Mouse (Mus musculus) neural tube, embryonic 11.5 days (tissue): ENCODE measurements around the gene Usp30. TPM values are rescaled to one million over a fixed set of nuclear protein-coding genes. Genes with fewer than 3 reads are reported as not detected.

Source experiments
- ATAC-seq: fragments of 200-750 bp; cut with Nextera tagmentation; 2 replicates; pipeline ENCODE4 v1.8.0; 2017; ENCODE audit warnings: moderate number of reproducible peaks, mild to moderate bottlenecking, moderate TSS enrichment, moderate library complexity; ENCODE audit not compliant: insufficient read depth, low FRiP score, low TSS enrichment
- DNase-seq: peaks from one replicate; pipeline ENCODE4 v3.0.0-alpha.2; 2015; ENCODE audit warnings: low spot score
- H3K27ac ChIP-seq: fragments of 300-500 bp; sonication (generic); 2 replicates; pipeline ENCODE4 v1.5.1; 2014; ENCODE audit warnings: low read depth, mild to moderate bottlenecking, low read length
- H3K27me3 ChIP-seq: fragments of 300-500 bp; sonication (generic); 2 replicates; pipeline ENCODE4 v1.6.1; 2014; ENCODE audit warnings: mild to moderate bottlenecking, low read length, mixed read lengths; ENCODE audit not compliant: control insufficient read depth, insufficient read depth
- H3K36me3 ChIP-seq: fragments of 300-500 bp; sonication (generic); 2 replicates; pipeline ENCODE4 v1.6.1; 2014; ENCODE audit warnings: mild to moderate bottlenecking, low read length, moderate library complexity, mixed read lengths; ENCODE audit not compliant: control insufficient read depth, insufficient read depth
- H3K4me1 ChIP-seq: fragments of 300-500 bp; sonication (generic); 2 replicates; pipeline ENCODE4 v1.6.1; 2014; ENCODE audit warnings: low read length, mixed read lengths; ENCODE audit not compliant: control insufficient read depth, insufficient read depth
- H3K4me2 ChIP-seq: fragments of 300-500 bp; sonication (generic); 2 replicates; pipeline ENCODE4 v1.6.1; 2014; ENCODE audit warnings: low read depth, mild to moderate bottlenecking, moderate library complexity
- H3K4me3 ChIP-seq: fragments of 300-500 bp; sonication (generic); 2 replicates; pipeline ENCODE4 v1.5.1; 2014; ENCODE audit warnings: low read depth, low read length
- H3K9ac ChIP-seq: fragments of 300-500 bp; sonication (generic); 2 replicates; pipeline ENCODE4 v1.6.1; 2014; ENCODE audit warnings: mild to moderate bottlenecking, low read length
- H3K9me3 ChIP-seq: fragments of 300-500 bp; sonication (generic); 2 replicates; pipeline ENCODE4 v1.6.1; 2016; ENCODE audit warnings: low read length; ENCODE audit not compliant: control insufficient read depth
- WGBS: fragments of 180-500 bp; shearing (Covaris S2); extraction: QIAGEN DNeasy Blood & Tissue Kit; methylation state at CpG from one replicate; pipeline ENCODE4 v1.1.7; 2014; 5-methylcytosine and 5-hydroxymethylcytosine counted together
- polyA plus RNA-seq: library from polyadenylated mRNA; unstranded; fragments of >200 nt; fragmentation: Nextera tagmentation; extraction: Ambion mirVana; gene quantifications from 2 replicates; pipeline ENCODE4 v1.2.1, GENCODE M21; 2014

Usp30 gene
- polyA plus RNA-seq, 1 experiment from 2014 or later, result 14.5 TPM

- no peaks in the 10 kb centered on the region for H3K4me1 ChIP-seq
- no peak overlapping the region for H3K4me2 ChIP-seq
- no peak for ATAC-seq
- whole genome bisulfite sequencing, result 30% methylated on average over 9 of the region's 9 CpGs
- no peaks in the 10 kb centered on the region for H3K36me3 ChIP-seq
- DNase-seq, result peak; percentile 73
- no peak overlapping the region for H3K9ac ChIP-seq
- no peaks in the 10 kb centered on the region for H3K9me3 ChIP-seq
- no peak overlapping the region for H3K4me3 ChIP-seq
- H3K27ac ChIP-seq, result no peak overlapping the region
- no peaks in the 10 kb centered on the region for H3K27me3 ChIP-seq
Measured at GRCm38 (mm10) chr5:114052246-114052761, 13.0 kb upstream of the Usp30 start.

GRCm38 (mm10) chr5:114057129-114057731 is 8.0 kb upstream of the Usp30 start:
- DNase-seq (no peak), ATAC-seq (no peak)
- WGBS, result 83% methylated on average over 9 of the region's 9 CpGs
- Histone ChIP-seq H3K27me3 (no peaks in the 10 kb centered on the region), H3K4me1 (no peaks in the 10 kb centered on the region), H3K9ac (no peak overlapping the region), H3K4me3 (no peak overlapping the region), H3K4me2 (no peak overlapping the region), H3K9me3 (no peaks in the 10 kb centered on the region), H3K36me3 (no peaks in the 10 kb centered on the region), H3K27ac (no peak overlapping the region)

- no peak overlapping the region for H3K27ac ChIP-seq
- no peak overlapping the region for H3K9ac ChIP-seq
- no peaks in the 10 kb centered on the region for H3K9me3 ChIP-seq
- H3K4me3 ChIP-seq, result no peak overlapping the region
- no peaks in the 10 kb centered on the region for H3K27me3 ChIP-seq
- no peaks in the 10 kb centered on the region for H3K36me3 ChIP-seq
- H3K4me1 ChIP-seq, result no peaks in the 10 kb centered on the region
- 51% methylated on average over 7 of the region's 7 CpGs for WGBS
- ATAC-seq (no peak), DNase-seq (no peak)
- no peak overlapping the region for H3K4me2 ChIP-seq
Measured at GRCm38 (mm10) chr5:114061675-114062074, 3.6 kb upstream of the Usp30 start.

- no peak for DNase-seq
- Histone ChIP-seq H3K36me3 (no peaks in the 10 kb centered on the region), H3K4me3 (no peak overlapping the region), H3K27me3 (no peaks in the 10 kb centered on the region), H3K9ac (no peak overlapping the region), H3K4me1 (no peaks in the 10 kb centered on the region), H3K9me3 (no peaks in the 10 kb centered on the region), H3K4me2 (no peak overlapping the region), H3K27ac (no peak overlapping the region)
- ATAC-seq, result no peak
- 75% methylated on average over 4 of the region's 4 CpGs for WGBS
Measured at GRCm38 (mm10) chr5:114063958-114064357, 1.3 kb upstream of the Usp30 start.

- no peak for ATAC-seq
- H3K27ac ChIP-seq, result no peak overlapping the region
Measured at GRCm38 (mm10) chr5:114066601-114067000, 1.3 kb downstream of the Usp30 start.

GRCm38 (mm10) chr5:114067543-114067942 is 2.3 kb downstream of the Usp30 start:
- no peak overlapping the region for H3K4me3 ChIP-seq
- DNase-seq (no peak), ATAC-seq (no peak)
- 81% methylated on average over 9 of the region's 9 CpGs for WGBS
- H3K27ac ChIP-seq, result no peak overlapping the region
- H3K27me3 ChIP-seq, result no peaks in the 10 kb centered on the region
- no peak overlapping the region for H3K9ac ChIP-seq
- H3K36me3 ChIP-seq, result no peaks in the 10 kb centered on the region
- H3K4me2 ChIP-seq, result no peak overlapping the region
- H3K4me1 ChIP-seq, result peaks cover 6% of the 10 kb centered on the region; the same call in 1 of the 2 replicates
- no peaks in the 10 kb centered on the region for H3K9me3 ChIP-seq

More at GRCm38 (mm10) chr5:114066601-114067000, 1.3 kb downstream of the Usp30 start:
- Histone ChIP-seq H3K9ac (no peak overlapping the region), H3K4me2 (no peak overlapping the region), H3K4me3 (no peak overlapping the region), H3K9me3 (no peaks in the 10 kb centered on the region), H3K36me3 (no peaks in the 10 kb centered on the region), H3K4me1 (no peaks in the 10 kb centered on the region), H3K27me3 (no peaks in the 10 kb centered on the region)
- 49% methylated on average over 6 of the region's 6 CpGs for WGBS
- no peak for DNase-seq

GRCm38 (mm10) chr5:114067982-114068381 is 2.7 kb downstream of the Usp30 start:
- Histone ChIP-seq H3K4me3 (no peak overlapping the region), H3K4me2 (no peak overlapping the region), H3K9ac (no peak overlapping the region), H3K27me3 (no peaks in the 10 kb centered on the region), H3K36me3 (no peaks in the 10 kb centered on the region), H3K4me1 (peaks cover 6% of the 10 kb centered on the region; the same call in 1 of the 2 replicates), H3K27ac (no peak overlapping the region), H3K9me3 (no peaks in the 10 kb centered on the region)
- 80% methylated on average over 9 of the region's 9 CpGs for WGBS
- ATAC-seq, result no peak
- no peak for DNase-seq

- H3K27ac ChIP-seq, result no peak overlapping the region
- H3K4me3 ChIP-seq, result no peak overlapping the region
- 94% methylated on average over 4 of the region's 4 CpGs for WGBS
- no peaks in the 10 kb centered on the region for H3K36me3 ChIP-seq
- ATAC-seq (no peak), DNase-seq (no peak)
- H3K9ac ChIP-seq, result no peak overlapping the region
- no peaks in the 10 kb centered on the region for H3K27me3 ChIP-seq
- H3K4me1 ChIP-seq, result peaks cover 6% of the 10 kb centered on the region; the same call in 1 of the 2 replicates
- no peaks in the 10 kb centered on the region for H3K9me3 ChIP-seq
- H3K4me2 ChIP-seq, result no peak overlapping the region
Measured at GRCm38 (mm10) chr5:114070858-114071257, 5.6 kb downstream of the Usp30 start.

- Histone ChIP-seq H3K9ac (no peak overlapping the region), H3K27ac (no peak overlapping the region), H3K4me3 (no peak overlapping the region), H3K27me3 (no peaks in the 10 kb centered on the region), H3K4me2 (no peak overlapping the region), H3K36me3 (no peaks in the 10 kb centered on the region), H3K4me1 (peaks cover 6% of the 10 kb centered on the region; the same call in 1 of the 2 replicates), H3K9me3 (no peaks in the 10 kb centered on the region)
- no peak for ATAC-seq
- peak; percentile 41 for DNase-seq
- WGBS, result 36% methylated on average over 2 of the region's 2 CpGs
Measured at GRCm38 (mm10) chr5:114072262-114072661, 7.0 kb downstream of the Usp30 start.
